Mouse (Mus musculus): ENCODE results near the gene Tlx3. TPM values are rescaled to one million over a fixed set of nuclear protein-coding genes. Genes with fewer than 3 reads are reported as not detected.

Gene Tlx3
- polyA plus RNA-seq, 1 experiment = not detected

DNA sequence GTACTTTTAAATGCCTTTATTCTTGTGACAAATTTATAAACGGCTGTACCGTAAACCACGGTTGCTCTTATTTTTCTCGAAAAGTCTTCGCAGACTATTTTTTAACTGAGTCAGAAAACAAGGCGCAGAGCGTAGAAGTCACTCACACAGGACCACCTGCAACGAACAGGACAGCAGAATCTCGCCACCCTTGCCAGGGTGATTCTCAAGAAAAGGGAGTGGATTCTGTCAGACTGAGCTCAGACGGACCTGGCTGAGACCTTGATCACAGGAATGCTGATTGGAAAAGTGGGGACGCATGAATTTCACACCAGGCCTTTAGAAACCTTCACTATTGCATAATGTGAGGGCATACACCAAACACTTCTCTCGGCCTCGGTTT, 6.3 kb downstream of the Tlx3 start:
- TF ChIP-seq MAX (IDR thresholded peaks at IDR 0.05; ENCODE audit: low read depth) (no peak), TCF3 (IDR thresholded peaks at IDR 0.05; ENCODE audit: insufficient read length, low read depth) (no peak), TCF12 (IDR thresholded peaks at IDR 0.05; ENCODE audit: insufficient read depth, poor library complexity, severe bottlenecking) (no peak), REST (IDR thresholded peaks at IDR 0.05; ENCODE audit: insufficient read depth, insufficient read length) (no peak), USF1 (IDR thresholded peaks at IDR 0.05; ENCODE audit: low read depth) (no peak)
- Histone ChIP-seq H3K79me2 (ENCODE audit: control insufficient read depth, insufficient read depth) (no peaks in the 10 kb centered on the region), H3ac (ENCODE audit: control insufficient read depth, insufficient read length) (no peak overlapping the region), H3K4me3 (no peak overlapping the region), H3K27me3 (ENCODE audit: control insufficient read depth, insufficient read depth, insufficient read length) (peaks cover 52% of the 10 kb centered on the region), H3K4me2 (ENCODE audit: low read depth) (no peak overlapping the region), H3K36me3 (ENCODE audit: control insufficient read depth, insufficient read depth) (no peaks in the 10 kb centered on the region)

- H3K36me3 ChIP-seq (ENCODE audit: control insufficient read depth, insufficient read depth) = no peaks in the 10 kb centered on the region
- TF ChIP-seq SRF (IDR thresholded peaks at IDR 0.05; ENCODE audit: control insufficient read depth, insufficient read length, low read depth) (no peak), USF1 (IDR thresholded peaks at IDR 0.05; ENCODE audit: low read depth) (no peak)
- peaks cover 55% of the 10 kb centered on the region for H3K27me3 ChIP-seq (ENCODE audit: control insufficient read depth, insufficient read depth, insufficient read length)
- no peak overlapping the region for H3K4me3 ChIP-seq
- no peaks in the 10 kb centered on the region for H3K79me2 ChIP-seq (ENCODE audit: control insufficient read depth, insufficient read depth)
- no peak overlapping the region for H3ac ChIP-seq (ENCODE audit: control insufficient read depth, insufficient read length)
- H3K4me2 ChIP-seq (ENCODE audit: low read depth) = no peak overlapping the region
These were observed 6.8 kb downstream of the Tlx3 start for GRCm38 (mm10) chr11:33196447-33197132.

DNA sequence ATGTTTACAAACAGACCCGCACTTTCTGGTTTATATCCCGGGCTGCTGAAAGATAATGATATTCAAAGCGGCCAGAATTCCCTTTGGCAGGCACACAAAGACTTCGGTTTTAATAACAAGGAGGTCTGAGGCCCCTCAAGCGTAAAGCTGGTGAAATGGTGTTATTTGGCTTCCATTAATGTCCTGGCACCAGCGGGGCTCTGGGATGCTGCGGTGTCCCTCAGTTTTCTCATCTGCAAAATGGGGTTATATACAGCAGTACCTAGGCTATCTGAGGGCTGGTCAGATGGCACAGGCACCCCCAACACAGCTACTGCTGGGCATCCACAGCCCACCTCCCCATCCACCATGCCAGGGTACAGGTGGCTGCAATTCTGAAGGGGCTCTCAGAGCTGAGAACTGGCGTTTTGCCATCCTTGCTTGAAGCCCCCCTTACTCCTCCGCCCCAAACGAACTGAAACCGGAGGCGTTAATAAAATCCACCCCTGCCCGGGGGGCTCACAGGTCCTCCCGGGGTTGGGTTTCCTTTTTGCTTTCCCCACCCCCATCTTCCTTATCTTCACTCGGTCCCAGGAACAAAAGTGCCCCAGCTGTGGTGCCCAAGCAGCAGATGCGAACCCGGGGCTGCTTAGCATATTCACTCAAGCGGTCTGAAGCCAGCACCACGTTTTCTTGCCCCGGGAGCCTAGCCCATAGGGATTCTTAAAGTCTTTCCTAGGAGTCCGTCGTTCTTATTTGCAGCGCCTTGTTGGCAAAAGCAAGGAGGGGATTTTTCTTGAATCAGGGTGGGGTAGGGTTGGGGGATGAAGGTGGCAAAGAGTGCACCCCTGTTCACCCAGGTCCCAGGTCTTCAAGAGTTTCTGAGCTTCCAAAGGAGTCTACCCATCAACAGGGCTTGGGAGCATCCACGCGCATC, 7.6 kb downstream of the Tlx3 start:
- no peaks in the 10 kb centered on the region for H3K36me3 ChIP-seq (ENCODE audit: control insufficient read depth, insufficient read depth)
- no peak overlapping the region for H3K4me2 ChIP-seq (ENCODE audit: low read depth)
- peaks cover 55% of the 10 kb centered on the region for H3K27me3 ChIP-seq (ENCODE audit: control insufficient read depth, insufficient read depth, insufficient read length)
- no peaks in the 10 kb centered on the region for H3K79me2 ChIP-seq (ENCODE audit: control insufficient read depth, insufficient read depth)
- H3K4me3 ChIP-seq = no peak overlapping the region
- no peak for TF ChIP-seq SRF (IDR thresholded peaks at IDR 0.05; ENCODE audit: control insufficient read depth, insufficient read length, low read depth)
- no peak for TF ChIP-seq USF1 (IDR thresholded peaks at IDR 0.05; ENCODE audit: low read depth)
- no peak for TF ChIP-seq TCF3 (IDR thresholded peaks at IDR 0.05; ENCODE audit: insufficient read length, low read depth)
- no peak overlapping the region for H3ac ChIP-seq (ENCODE audit: control insufficient read depth, insufficient read length)

DNA sequence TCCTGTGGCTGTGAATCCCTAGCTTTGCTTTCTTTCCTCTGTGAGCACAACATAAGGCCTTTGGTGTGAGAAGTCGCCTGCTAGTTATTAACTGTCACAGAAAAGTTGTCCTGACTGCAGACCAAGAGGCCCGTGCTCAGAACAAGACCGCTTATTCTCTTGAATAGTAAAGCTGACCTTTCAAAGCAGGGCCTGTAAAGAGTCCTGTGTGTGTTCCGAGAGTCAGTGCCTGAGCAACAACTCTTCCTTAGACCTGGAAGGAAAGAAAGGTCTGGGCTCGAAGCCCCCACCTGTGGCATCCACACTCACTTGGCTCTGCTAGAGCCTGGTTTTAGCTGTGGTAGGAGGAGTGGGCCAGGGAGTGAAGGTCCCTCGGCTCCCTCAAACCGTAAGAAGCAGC, 8.3 kb downstream of the Tlx3 start:
- Histone ChIP-seq H3K79me2 (ENCODE audit: control insufficient read depth, insufficient read depth) (no peaks in the 10 kb centered on the region), H3K4me3 (no peak overlapping the region), H3ac (ENCODE audit: control insufficient read depth, insufficient read length) (no peak overlapping the region), H3K4me2 (ENCODE audit: low read depth) (no peak overlapping the region), H3K36me3 (ENCODE audit: control insufficient read depth, insufficient read depth) (no peaks in the 10 kb centered on the region), H3K27me3 (ENCODE audit: control insufficient read depth, insufficient read depth, insufficient read length) (peaks cover 50% of the 10 kb centered on the region)
- TF ChIP-seq MAX (IDR thresholded peaks at IDR 0.05; ENCODE audit: low read depth) (no peak), MYOG (IDR thresholded peaks at IDR 0.05; ENCODE audit: control insufficient read depth in 1 of 3, insufficient read depth in 1 of 3, insufficient read length in 2 of 3, low read depth in 2 of 3) (no peak), POLR2AphosphoS2 (IDR thresholded peaks at IDR 0.05; ENCODE audit: insufficient read length, low read depth) (no peak)

GRCm38 (mm10) chr11:33193695-33194094, 9.7 kb downstream of the Tlx3 start:
- no peak overlapping the region for H3K4me3 ChIP-seq
- no peak overlapping the region for H3K4me2 ChIP-seq (ENCODE audit: low read depth)
- no peak for TF ChIP-seq POLR2A (IDR thresholded peaks at IDR 0.05; ENCODE audit: insufficient read length, low read depth)
- TF ChIP-seq MYOG (IDR thresholded peaks at IDR 0.05; ENCODE audit: control insufficient read depth in 1 of 3, insufficient read depth in 1 of 3, insufficient read length in 2 of 3, low read depth in 2 of 3) = no peak
- TF ChIP-seq TCF12 (IDR thresholded peaks at IDR 0.05; ENCODE audit: insufficient read depth, poor library complexity, severe bottlenecking) = no peak
- TF ChIP-seq CEBPB (IDR thresholded peaks at IDR 0.05; ENCODE audit: insufficient read depth, poor library complexity, severe bottlenecking) = no peak
- no peak for TF ChIP-seq MAX (IDR thresholded peaks at IDR 0.05; ENCODE audit: low read depth)
- no peak for TF ChIP-seq E2F4 (IDR thresholded peaks at IDR 0.05; ENCODE audit: insufficient read depth)
- no peak for TF ChIP-seq SRF (IDR thresholded peaks at IDR 0.05; ENCODE audit: control insufficient read depth, insufficient read length, low read depth)
- TF ChIP-seq MYOD1 (IDR thresholded peaks at IDR 0.05; ENCODE audit: control insufficient read depth in 1 of 3, insufficient read length in 2 of 3, low read depth in 2 of 3) = no peak
- TF ChIP-seq POLR2AphosphoS2 (IDR thresholded peaks at IDR 0.05; ENCODE audit: insufficient read length, low read depth) = no peak
- H3K79me2 ChIP-seq (ENCODE audit: control insufficient read depth, insufficient read depth) = no peaks in the 10 kb centered on the region
- H3ac ChIP-seq (ENCODE audit: control insufficient read depth, insufficient read length) = no peak overlapping the region
- no peaks in the 10 kb centered on the region for H3K36me3 ChIP-seq (ENCODE audit: control insufficient read depth, insufficient read depth)
- peaks cover 48% of the 10 kb centered on the region for H3K27me3 ChIP-seq (ENCODE audit: control insufficient read depth, insufficient read depth, insufficient read length)
